Mouse (Mus musculus) lung, postnatal 25 days (tissue): ENCODE measurements around the gene Slc25a54.

Source experiments
- DNase-seq: peaks from one replicate; pipeline ENCODE4 v3.0.0; 2022; ENCODE audit warnings: low spot score

Gene Slc25a54

GRCm38 (mm10) chr3:109080169-109080568 lies at the start of gene Slc25a54:
Gene Slc25a54 (plus strand): TSS chr3:109080469.
- no peak for DNase-seq

GRCm38 (mm10) chr3:109030817-109031216 lies 49.5 kb upstream of the Slc25a54 start:
- DNase-seq, result peak; percentile 72

- no peak for DNase-seq
Observed at GRCm38 (mm10) chr3:109031626-109032025, 48.6 kb upstream of the Slc25a54 start.

- DNase-seq, result no peak
Observed at GRCm38 (mm10) chr3:109032306-109032705, 48.0 kb upstream of the Slc25a54 start.

- DNase-seq, result no peak
Observed at GRCm38 (mm10) chr3:109034411-109034810, 45.9 kb upstream of the Slc25a54 start.

GRCm38 (mm10) chr3:109040908-109041307 lies 39.4 kb upstream of the Slc25a54 start:
- no peak for DNase-seq

GRCm38 (mm10) chr3:109043395-109043794 lies 36.9 kb upstream of the Slc25a54 start:
- DNase-seq, result no peak

- no peak for DNase-seq
Observed at GRCm38 (mm10) chr3:109046428-109046827, 33.8 kb upstream of the Slc25a54 start.

- no peak for DNase-seq
Observed at GRCm38 (mm10) chr3:109047707-109048283, 32.5 kb upstream of the Slc25a54 start.

GRCm38 (mm10) chr3:109051056-109051945 lies 29.0 kb upstream of the Slc25a54 start:
- no peak for DNase-seq

- DNase-seq, result no peak
Observed at GRCm38 (mm10) chr3:109051946-109052331, 28.3 kb upstream of the Slc25a54 start.

- no peak for DNase-seq
Observed at GRCm38 (mm10) chr3:109059903-109060302, 20.4 kb upstream of the Slc25a54 start.

GRCm38 (mm10) chr3:109062391-109062790 lies 17.9 kb upstream of the Slc25a54 start:
- no peak for DNase-seq

- peak; percentile 64 for DNase-seq
Observed at GRCm38 (mm10) chr3:109062989-109063388, 17.3 kb upstream of the Slc25a54 start.

- DNase-seq, result no peak
Observed at GRCm38 (mm10) chr3:109084418-109084817, 4.1 kb downstream of the Slc25a54 start.

GRCm38 (mm10) chr3:109088460-109088859 lies 8.2 kb downstream of the Slc25a54 start:
- no peak for DNase-seq

GRCm38 (mm10) chr3:109104702-109105101 lies 24.4 kb downstream of the Slc25a54 start:
- no peak for DNase-seq

GRCm38 (mm10) chr3:109117136-109117535 lies 36.9 kb downstream of the Slc25a54 start:
- DNase-seq, result no peak

- no peak for DNase-seq
Observed at GRCm38 (mm10) chr3:109119562-109119961, 39.3 kb downstream of the Slc25a54 start.

- DNase-seq, result no peak
Observed at GRCm38 (mm10) chr3:109119973-109120372, 39.7 kb downstream of the Slc25a54 start.

- DNase-seq, result peak; percentile 41
Observed at GRCm38 (mm10) chr3:109122641-109123530, 42.6 kb downstream of the Slc25a54 start, which contains the start of gene Slc25a24. Gene Slc25a24 (plus strand): TSS chr3:109123149.

- DNase-seq, result peak; percentile 55
Observed at GRCm38 (mm10) chr3:109123531-109123981, 43.3 kb downstream of the Slc25a54 start.
